Mouse (Mus musculus) midbrain, embryonic 14.5 days (tissue): ENCODE data around the gene Sox21. TPM values are rescaled to one million over a fixed set of nuclear protein-coding genes. Genes with fewer than 3 reads are reported as not detected.
A peak's percentile ranks its signal among the peaks of the same experiment; 100 is the strongest.

Source experiments
- ATAC-seq: fragments of 200-750 bp; cut with Nextera tagmentation; 2 replicates; pipeline ENCODE4 v1.8.0; 2017; ENCODE audit warnings: moderate number of reproducible peaks, moderate library complexity; ENCODE audit not compliant: low FRiP score, low TSS enrichment
- DNase-seq: peaks from one replicate; pipeline ENCODE4 v3.0.0-alpha.2; 2015
- H3K27ac ChIP-seq: fragments of 300-500 bp; sonication (generic); replicated peaks from 2 replicates; pipeline ENCODE4 v1.5.1; 2014; ENCODE audit warnings: mild to moderate bottlenecking, low read depth, low read length, moderate library complexity
- H3K27me3 ChIP-seq: fragments of 300-500 bp; sonication (generic); 2 replicates; pipeline ENCODE4 v1.6.1; 2014; ENCODE audit warnings: low read length, control low read depth, mixed read lengths; ENCODE audit not compliant: control insufficient read depth, insufficient read depth
- H3K36me3 ChIP-seq: fragments of 300-500 bp; sonication (generic); 2 replicates; pipeline ENCODE4 v1.6.1; 2014; ENCODE audit warnings: low read length, control low read depth; ENCODE audit not compliant: control insufficient read depth, insufficient read depth
- H3K4me1 ChIP-seq: fragments of 300-500 bp; sonication (generic); 2 replicates; pipeline ENCODE4 v1.6.1; 2014; ENCODE audit warnings: mild to moderate bottlenecking, antibody characterized with exemption, low read length, control low read depth; ENCODE audit not compliant: control insufficient read depth, insufficient read depth
- H3K4me2 ChIP-seq: fragments of 300-500 bp; sonication (generic); 2 replicates; pipeline ENCODE4 v1.6.1; 2014; ENCODE audit warnings: mild to moderate bottlenecking, low read length, moderate library complexity
- H3K4me3 ChIP-seq: fragments of 300-500 bp; sonication (generic); replicated peaks from 2 replicates; pipeline ENCODE4 v1.5.1; 2014; ENCODE audit warnings: low read depth, low read length
- H3K9ac ChIP-seq: fragments of 300-500 bp; sonication (generic); replicated peaks from 2 replicates; pipeline ENCODE4 v1.6.1; 2014; ENCODE audit warnings: mild to moderate bottlenecking, low read length, moderate library complexity
- H3K9me3 ChIP-seq: fragments of 300-500 bp; sonication (generic); 2 replicates; pipeline ENCODE4 v1.6.1; 2016; ENCODE audit warnings: low read length, control low read depth, mixed read lengths; ENCODE audit not compliant: control insufficient read depth
- WGBS: fragments of 180-500 bp; shearing (Covaris S2); extraction: QIAGEN DNeasy Blood & Tissue Kit; methylation state at CpG from one replicate; pipeline ENCODE4 v1.1.7; 2014; 5-methylcytosine and 5-hydroxymethylcytosine counted together
- polyA plus RNA-seq: library from polyadenylated mRNA; unstranded; fragments of >200 nt; fragmentation: Nextera tagmentation; extraction: Ambion mirVana; gene quantifications from 2 replicates; pipeline ENCODE4 v1.2.1, GENCODE M21; 2014

The Sox21 gene
- polyA plus RNA-seq, result 18.4 and 22.2 TPM in 2 replicates

DNA sequence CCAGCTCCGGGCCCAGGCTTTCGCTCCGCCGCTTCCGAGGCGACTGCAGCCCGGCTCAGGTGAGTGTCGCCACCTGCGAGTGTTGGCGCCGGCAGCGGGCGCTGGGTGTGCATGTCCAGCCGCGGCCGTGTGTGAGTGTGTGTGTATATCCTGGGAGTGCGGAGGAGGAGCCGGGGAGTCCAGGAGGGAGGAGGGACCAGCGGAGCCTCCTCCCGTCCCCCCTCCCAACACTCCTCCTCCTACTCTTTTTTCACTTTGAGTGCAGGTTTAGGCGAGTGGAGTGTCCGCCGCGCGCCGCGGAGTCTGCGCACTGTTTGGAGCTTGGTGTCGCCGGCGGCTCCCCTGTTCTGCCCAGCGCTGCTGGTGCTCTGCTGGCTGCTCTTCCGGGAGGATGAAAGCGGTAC is at the start of gene Sox21:
Gene Sox21, minus strand, starts transcription at position 145 of the 404 bp plus-strand sequence.
- peak; percentile 88 for DNase-seq
- Histone ChIP-seq H3K4me2 (peak within 1 kb of the TSS; percentile 84), H3K27ac (peak within 1 kb of the TSS; percentile 89), H3K27me3 (peaks cover 26% of the 10 kb centered on the region), H3K9ac (peak within 1 kb of the TSS; percentile 80), H3K36me3 (no peaks in the 10 kb centered on the region), H3K4me1 (0 out of 2 replicates have a peak, but pooled peaks cover 8% of the 10 kb centered on the region), H3K9me3 (no peaks in the 10 kb centered on the region; the same call in 1 of the 2 replicates), H3K4me3 (peak within 1 kb of the TSS; percentile 65)
- WGBS, result under 1% methylated on average over 34 of the region's 34 CpGs
- peak; percentile 83 for ATAC-seq

DNA sequence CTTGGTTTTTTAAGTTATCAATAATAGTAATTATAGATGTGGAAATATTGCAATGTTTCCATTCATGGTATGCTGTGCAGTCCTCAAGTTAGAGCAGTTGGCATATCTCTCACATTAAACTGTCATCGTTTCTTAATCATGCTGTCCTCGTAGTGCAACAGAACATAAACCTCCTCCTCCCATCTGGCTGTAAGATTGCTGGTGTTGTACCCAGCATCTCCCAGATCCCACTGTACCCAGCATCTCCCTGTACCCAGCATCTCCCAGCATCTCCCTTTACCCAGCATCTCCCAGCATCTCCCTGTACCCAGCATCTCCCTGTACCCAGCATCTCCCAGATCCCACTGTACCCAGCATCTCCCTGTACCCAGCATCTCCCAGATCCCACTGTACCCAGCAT is 49.3 kb upstream of the Sox21 start:
- Histone ChIP-seq H3K27ac (no peak overlapping the region), H3K9ac (no peak overlapping the region), H3K4me1 (no peaks in the 10 kb centered on the region), H3K27me3 (no peaks in the 10 kb centered on the region), H3K9me3 (no peaks in the 10 kb centered on the region), H3K4me3 (no peak overlapping the region), H3K36me3 (no peaks in the 10 kb centered on the region), H3K4me2 (no peak overlapping the region)
- no peak for DNase-seq
- ATAC-seq, result no peak
- 93% methylated on average over 2 of the region's 2 CpGs for WGBS

GRCm38 (mm10) chr14:118282917-118283316 is 46.1 kb upstream of the Sox21 start:
- H3K27ac ChIP-seq, result no peak overlapping the region
- no peak overlapping the region for H3K9ac ChIP-seq
- no peak overlapping the region for H3K4me3 ChIP-seq
- no peaks in the 10 kb centered on the region for H3K36me3 ChIP-seq
- ATAC-seq (no peak), DNase-seq (no peak)
- no peaks in the 10 kb centered on the region for H3K4me1 ChIP-seq
- peaks cover 11% of the 10 kb centered on the region; the same call in 1 of the 2 replicates for H3K9me3 ChIP-seq
- whole genome bisulfite sequencing, result 87% methylated on average over 14 of the region's 14 CpGs
- no peak overlapping the region for H3K4me2 ChIP-seq
- no peaks in the 10 kb centered on the region for H3K27me3 ChIP-seq

GRCm38 (mm10) chr14:118282272-118282671 is 45.4 kb upstream of the Sox21 start:
- no peaks in the 10 kb centered on the region for H3K27me3 ChIP-seq
- ATAC-seq, result no peak
- no peaks in the 10 kb centered on the region for H3K4me1 ChIP-seq
- no peak overlapping the region for H3K9ac ChIP-seq
- peaks cover 11% of the 10 kb centered on the region; the same call in 1 of the 2 replicates for H3K9me3 ChIP-seq
- 94% methylated on average over 3 of the region's 3 CpGs for WGBS
- H3K4me3 ChIP-seq, result no peak overlapping the region
- H3K27ac ChIP-seq, result no peak overlapping the region
- no peak for DNase-seq
- H3K4me2 ChIP-seq, result no peak overlapping the region
- no peaks in the 10 kb centered on the region for H3K36me3 ChIP-seq

DNA sequence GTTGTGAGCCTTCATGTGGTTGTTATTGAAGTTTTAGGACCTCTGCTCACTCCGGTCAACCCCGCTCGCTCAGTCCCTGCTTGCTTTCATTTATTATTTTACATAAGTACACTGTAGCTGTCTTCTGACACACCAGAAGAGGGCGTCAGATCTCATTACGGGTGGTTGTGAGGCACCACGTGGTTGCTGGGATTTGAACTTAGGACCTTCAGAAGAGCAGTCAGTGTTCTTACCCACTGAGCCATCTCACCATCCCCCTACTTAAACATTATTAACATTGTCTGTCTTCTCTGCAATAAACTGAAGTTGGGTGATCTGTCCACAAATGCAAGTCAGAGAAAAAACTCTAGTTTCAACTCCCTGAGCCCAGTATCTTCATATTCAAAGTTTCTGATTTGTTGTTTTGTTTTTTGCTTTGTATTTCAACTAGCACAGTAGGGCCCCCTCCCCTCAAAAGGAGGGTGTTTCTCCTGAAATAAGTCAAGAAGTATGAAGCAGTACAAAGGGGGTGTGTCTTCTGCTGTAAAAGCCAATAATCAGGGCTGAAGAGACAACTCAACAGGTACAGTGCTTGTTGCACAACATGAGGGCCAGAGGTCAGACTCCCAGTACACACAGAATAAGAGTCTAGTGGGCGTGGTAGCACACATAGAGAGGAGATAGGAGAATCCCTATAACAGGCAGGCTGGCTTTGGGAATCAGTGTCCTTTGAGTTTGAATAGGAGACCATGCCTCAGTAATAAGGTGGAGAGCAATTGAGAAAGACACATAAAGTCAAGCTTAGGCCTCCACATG is 41.1 kb upstream of the Sox21 start:
- DNase-seq (no peak), ATAC-seq (no peak)
- no peaks in the 10 kb centered on the region for H3K36me3 ChIP-seq
- no peak overlapping the region for H3K9ac ChIP-seq
- H3K4me2 ChIP-seq, result no peak overlapping the region
- H3K27ac ChIP-seq, result no peak overlapping the region
- peaks cover 11% of the 10 kb centered on the region; the same call in 1 of the 2 replicates for H3K9me3 ChIP-seq
- 90% methylated on average over 7 of the region's 7 CpGs for WGBS
- no peak overlapping the region for H3K4me3 ChIP-seq
- H3K4me1 ChIP-seq, result no peaks in the 10 kb centered on the region
- no peaks in the 10 kb centered on the region for H3K27me3 ChIP-seq

DNA sequence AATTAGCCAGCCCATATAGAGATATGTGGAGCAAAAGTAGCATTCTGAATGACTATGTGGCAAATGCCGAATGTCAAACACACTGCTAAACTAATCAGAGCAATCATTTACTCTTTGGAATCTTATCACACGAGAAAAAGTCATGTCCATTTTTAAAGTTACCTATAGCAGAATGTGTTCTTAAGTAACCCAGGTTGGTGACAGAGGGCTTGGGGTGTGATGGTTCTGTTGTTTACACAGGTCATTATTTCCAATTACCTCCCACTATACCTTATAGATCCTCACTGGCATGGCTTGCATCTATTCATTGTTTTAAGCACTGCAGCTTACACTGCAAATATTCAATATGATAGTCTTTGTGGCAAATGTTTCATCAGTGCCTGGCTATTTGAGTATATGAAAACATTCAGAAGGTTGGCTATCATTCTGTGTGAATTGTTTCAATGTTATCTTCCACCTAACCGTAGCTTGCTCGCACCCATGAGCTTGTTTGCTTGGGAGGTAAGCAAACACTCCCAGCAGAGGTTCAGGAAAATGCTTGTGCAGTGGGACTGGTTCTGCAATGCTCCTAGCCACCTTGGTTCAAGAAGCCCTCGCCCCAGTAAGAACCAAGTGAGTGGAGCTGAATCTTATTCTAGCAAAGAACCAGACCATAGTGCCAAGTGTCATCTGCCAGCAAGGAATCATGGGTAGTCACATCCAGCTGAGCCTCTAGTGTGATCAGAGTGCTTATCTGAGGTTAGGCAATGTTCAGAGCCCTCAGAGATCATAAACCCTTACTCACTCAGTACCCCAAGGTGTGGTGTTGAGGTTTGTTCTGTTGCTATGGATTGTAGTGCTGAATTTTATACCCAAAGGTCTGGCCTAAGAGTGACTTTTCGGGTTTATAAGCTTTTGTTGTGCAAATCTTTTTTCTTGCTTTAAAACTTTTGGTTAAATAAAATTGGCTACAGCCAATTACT is 36.0 kb upstream of the Sox21 start:
- no peak for ATAC-seq
- H3K27me3 ChIP-seq, result no peaks in the 10 kb centered on the region

DNA sequence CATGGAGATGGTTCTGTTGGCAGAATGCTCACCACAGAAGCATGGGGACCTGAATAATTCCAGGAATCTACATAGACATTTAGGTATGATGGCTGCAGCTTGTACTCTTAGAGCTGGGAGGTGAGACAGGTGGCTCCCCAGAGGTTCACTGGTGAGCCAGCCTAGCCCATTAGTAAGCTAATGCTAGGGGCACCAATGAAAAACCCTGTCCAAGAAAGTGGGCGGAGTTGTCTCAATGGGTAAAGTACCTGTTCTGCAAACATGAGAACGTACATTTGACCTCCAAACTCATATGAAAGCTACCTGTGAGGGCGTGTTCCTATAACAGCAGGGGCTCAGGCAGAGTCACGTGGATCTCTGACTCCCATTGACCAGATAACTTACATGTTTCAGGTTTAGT is 32.0 kb upstream of the Sox21 start:
- no peaks in the 10 kb centered on the region for H3K27me3 ChIP-seq
- no peak for DNase-seq
- ATAC-seq, result no peak
- no peak overlapping the region for H3K4me3 ChIP-seq
- no peak overlapping the region for H3K27ac ChIP-seq
- WGBS, result 91% methylated on average over 4 of the region's 4 CpGs
- no peak overlapping the region for H3K9ac ChIP-seq
- H3K9me3 ChIP-seq, result no peaks in the 10 kb centered on the region
- no peaks in the 10 kb centered on the region for H3K4me1 ChIP-seq
- H3K36me3 ChIP-seq, result no peaks in the 10 kb centered on the region
- H3K4me2 ChIP-seq, result no peak overlapping the region

More for the DNA sequence above, 36.0 kb upstream of the Sox21 start:
- Histone ChIP-seq H3K4me2 (no peak overlapping the region), H3K4me3 (no peak overlapping the region), H3K36me3 (no peaks in the 10 kb centered on the region), H3K4me1 (no peaks in the 10 kb centered on the region), H3K9me3 (no peaks in the 10 kb centered on the region), H3K27ac (no peak overlapping the region), H3K9ac (no peak overlapping the region)
- no peak for DNase-seq
- 85% methylated on average over 6 of the region's 6 CpGs for WGBS

- no peak within 1 kb of the TSS for H3K4me2 ChIP-seq
- H3K27ac ChIP-seq, result no peak within 1 kb of the TSS
- H3K9ac ChIP-seq, result no peak within 1 kb of the TSS
- DNase-seq (no peak), ATAC-seq (no peak)
- no peaks in the 10 kb centered on the region for H3K4me1 ChIP-seq
- H3K9me3 ChIP-seq, result no peaks in the 10 kb centered on the region
- H3K4me3 ChIP-seq, result no peak within 1 kb of the TSS
- H3K27me3 ChIP-seq, result no peaks in the 10 kb centered on the region
- H3K36me3 ChIP-seq, result no peaks in the 10 kb centered on the region
- 97% methylated on average over 2 of the region's 2 CpGs for WGBS
Observed at GRCm38 (mm10) chr14:118266660-118267059, 29.8 kb upstream of the Sox21 start, which contains the start of gene Gm9376. Gene Gm9376 (plus strand): TSS chr14:118266960.
